Mouse (Mus musculus): ENCODE results near the gene Aip. TPM values are rescaled to one million over a fixed set of nuclear protein-coding genes. Genes with fewer than 3 reads are reported as not detected.

Gene Aip
- polyA plus RNA-seq (2012; rRNA removed), result 123 and 142 TPM in 2 replicates

GRCm38 (mm10) chr19:4125741-4126696 is at the start of gene Aip:
Gene Aip (minus strand): TSS chr19:4125858.

GRCm38 (mm10) chr19:4162646-4163542 is 37.2 kb upstream of the Aip start, which contains the start of gene Rps6kb2:
Gene Rps6kb2 (minus strand): TSS chr19:4163354.

GRCm38 (mm10) chr19:4153232-4153654 is 27.6 kb upstream of the Aip start, which contains the start of gene Ptprcap:
Gene Ptprcap (plus strand): TSS chr19:4153604.

GRCm38 (mm10) chr19:4148491-4148806 is 22.8 kb upstream of the Aip start, which contains the start of gene Coro1b:
Gene Coro1b (plus strand): TSS chr19:4148619.

GRCm38 (mm10) chr19:4143759-4144268 is 18.2 kb upstream of the Aip start, which contains the start of gene Cabp4:
Gene Cabp4 (minus strand): TSS chr19:4144033.

GRCm38 (mm10) chr19:4139446-4139845 is 13.8 kb upstream of the Aip start, which contains the start of gene Gpr152:
Gene Gpr152 (plus strand): TSS chr19:4139787.

GRCm38 (mm10) chr19:4099837-4100717 is 25.6 kb downstream of the Aip start, which contains the start of gene Pitpnm1:
Gene Pitpnm1 (plus strand): TSS chr19:4099998.

GRCm38 (mm10) chr19:4096642-4097440 is 28.8 kb downstream of the Aip start, which contains the start of gene Cdk2ap2:
Gene Cdk2ap2 (plus strand): TSS chr19:4097182.

GRCm38 (mm10) chr19:4081394-4081793 is 44.3 kb downstream of the Aip start, which contains the start of gene Cabp2:
Gene Cabp2 (plus strand): TSS chr19:4081578.

Other genes with a start within 250 kb of the Aip start
- 201 and 237 TPM in 2 replicates for gene Tcirg1, start 218.7 kb downstream of the Aip start, polyA plus RNA-seq (2012; rRNA removed)
- 383 and 425 TPM in 2 replicates for gene Ndufs8, start 213.1 kb downstream of the Aip start, polyA plus RNA-seq (2012; rRNA removed)
- gene Aldh3b1, start 196.1 kb downstream of the Aip start, polyA plus RNA-seq (2012; rRNA removed), result 48.6 and 65.2 TPM in 2 replicates
- gene Unc93b1, start 190.7 kb downstream of the Aip start, polyA plus RNA-seq (2012; rRNA removed), result 181 and 196 TPM in 2 replicates
- 0.06 and 0.22 TPM in 2 replicates for gene Aldh3b3, start 167.2 kb downstream of the Aip start, polyA plus RNA-seq (2012; rRNA removed)
- gene Aldh3b2, start 153.5 kb downstream of the Aip start, polyA plus RNA-seq (2012; rRNA removed), result 1.8 and 2.1 TPM in 2 replicates
- 26.4 and 39.5 TPM in 2 replicates for gene Acy3, start 139.3 kb downstream of the Aip start, polyA plus RNA-seq (2012; rRNA removed)
- not detected in 2 replicates for gene Tbx10, start 133.1 kb downstream of the Aip start, polyA plus RNA-seq (2012; rRNA removed)
- gene Nudt8, start 125.3 kb downstream of the Aip start, polyA plus RNA-seq (2012; rRNA removed), result 21.4 and 31.4 TPM in 2 replicates
- gene Gm49405, start 125.2 kb downstream of the Aip start, polyA plus RNA-seq (2012; rRNA removed), result 2.0 and 3.0 TPM in 2 replicates
- 14.7 and 15.3 TPM in 2 replicates for gene Doc2g, start 122.5 kb downstream of the Aip start, polyA plus RNA-seq (2012; rRNA removed)
- 114 and 130 TPM in 2 replicates for gene Ndufv1, start 113.1 kb downstream of the Aip start, polyA plus RNA-seq (2012; rRNA removed)
- gene Gstp1, start 87.9 kb downstream of the Aip start, polyA plus RNA-seq (2012; rRNA removed), result 602 and 633 TPM in 2 replicates
- 19.2 and 19.7 TPM in 2 replicates for gene Gstp2, start 79.8 kb downstream of the Aip start, polyA plus RNA-seq (2012; rRNA removed)
- gene Gstp3, start 66.3 kb downstream of the Aip start, polyA plus RNA-seq (2012; rRNA removed), result 0.62 and 1.6 TPM in 2 replicates
- gene Cabp2, start 44.3 kb downstream of the Aip start, polyA plus RNA-seq (2012; rRNA removed), result not detected in 2 replicates
- 282 and 353 TPM in 2 replicates for gene Cdk2ap2, start 28.7 kb downstream of the Aip start, polyA plus RNA-seq (2012; rRNA removed)
- gene Pitpnm1, start 25.9 kb downstream of the Aip start, polyA plus RNA-seq (2012; rRNA removed), result 140 and 151 TPM in 2 replicates
- gene Gpr152, start 13.9 kb upstream of the Aip start, polyA plus RNA-seq (2012; rRNA removed), result 0.10 and 0.18 TPM in 2 replicates
- gene Cabp4, start 18.2 kb upstream of the Aip start, polyA plus RNA-seq (2012; rRNA removed), result 0.06 TPM in 1 of 2 replicates, not detected in the other
- gene Coro1b, start 22.8 kb upstream of the Aip start, polyA plus RNA-seq (2012; rRNA removed), result 376 and 395 TPM in 2 replicates
- gene Ptprcap, start 27.7 kb upstream of the Aip start, polyA plus RNA-seq (2012; rRNA removed), result 32.6 and 49.4 TPM in 2 replicates
- 34.0 and 51.7 TPM in 2 replicates for gene Rps6kb2, start 37.5 kb upstream of the Aip start, polyA plus RNA-seq (2012; rRNA removed)
- gene Carns1, start 49.6 kb upstream of the Aip start, polyA plus RNA-seq (2012; rRNA removed), result 11.3 and 12.2 TPM in 2 replicates
- gene Tbc1d10c, start 65.4 kb upstream of the Aip start, polyA plus RNA-seq (2012; rRNA removed), result 5.6 and 6.3 TPM in 2 replicates
- gene Ppp1ca, start 66.2 kb upstream of the Aip start, polyA plus RNA-seq (2012; rRNA removed), result 485 and 610 TPM in 2 replicates
- 28.8 and 35.2 TPM in 2 replicates for gene Rad9a, start 75.8 kb upstream of the Aip start, polyA plus RNA-seq (2012; rRNA removed)
- gene Clcf1, start 88.4 kb upstream of the Aip start, polyA plus RNA-seq (2012; rRNA removed), result 39.8 and 49.9 TPM in 2 replicates
- gene AC109138.7, start 88.5 kb upstream of the Aip start, polyA plus RNA-seq (2012; rRNA removed), result not detected in 2 replicates
- gene Pold4, start 106.0 kb upstream of the Aip start, polyA plus RNA-seq (2012; rRNA removed), result 79.9 and 81.1 TPM in 2 replicates
- gene Ssh3, start 143.3 kb upstream of the Aip start, polyA plus RNA-seq (2012; rRNA removed), result 122 and 130 TPM in 2 replicates
- 15.7 and 17.4 TPM in 2 replicates for gene Ankrd13d, start 157.3 kb upstream of the Aip start, polyA plus RNA-seq (2012; rRNA removed)
- 98.5 and 101 TPM in 2 replicates for gene Grk2, start 180.4 kb upstream of the Aip start, polyA plus RNA-seq (2012; rRNA removed)